Mouse (Mus musculus) cerebellum, adult 11-12 months (tissue): ENCODE data around the gene Zim1.

Experiments used
- DNase-seq: peaks from one replicate; pipeline ENCODE4 v3.0.0; 2022

The Zim1 gene

DNA sequence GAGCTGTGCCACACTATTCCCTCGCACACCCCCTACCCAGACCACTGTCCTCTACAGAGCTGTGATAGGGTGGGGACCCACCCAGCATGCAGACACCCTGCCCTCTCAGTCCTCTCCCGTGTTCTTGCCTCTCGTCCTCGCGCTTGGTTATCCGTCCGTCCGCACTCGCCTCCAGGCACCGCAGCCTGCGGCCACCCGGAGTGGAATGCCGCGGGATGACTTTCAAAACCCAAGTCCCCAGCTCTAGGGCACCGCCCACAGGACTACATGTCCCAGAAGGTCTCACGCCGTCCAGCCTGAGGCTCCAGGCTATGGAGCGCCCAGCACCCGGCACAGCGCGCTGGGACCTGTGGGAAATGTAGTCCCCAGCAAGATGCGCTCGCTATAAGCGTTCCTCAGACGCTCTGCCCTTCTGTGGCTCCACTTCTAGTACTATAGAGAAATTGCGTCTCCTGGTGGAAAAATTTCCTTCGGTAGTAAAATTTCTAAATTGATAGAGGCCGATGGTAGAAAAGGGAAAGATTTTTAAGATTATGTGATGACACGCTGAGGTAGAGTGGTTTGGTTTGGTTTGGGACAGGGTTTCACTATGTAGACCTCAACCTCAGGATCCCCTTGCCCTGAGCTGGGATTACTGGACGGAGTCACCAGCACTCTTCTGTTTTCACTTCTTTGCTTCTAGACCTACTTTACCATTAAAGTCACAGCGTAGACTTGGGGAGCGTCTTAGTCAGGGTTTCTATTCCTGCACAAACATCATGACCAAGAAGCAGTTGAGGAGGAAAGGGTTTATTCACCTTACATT is at the start of gene Zim1:
Zim1 (minus strand) TSS at position 210 of the 805 bp plus-strand sequence.
- peak; percentile 80 for DNase-seq

DNA sequence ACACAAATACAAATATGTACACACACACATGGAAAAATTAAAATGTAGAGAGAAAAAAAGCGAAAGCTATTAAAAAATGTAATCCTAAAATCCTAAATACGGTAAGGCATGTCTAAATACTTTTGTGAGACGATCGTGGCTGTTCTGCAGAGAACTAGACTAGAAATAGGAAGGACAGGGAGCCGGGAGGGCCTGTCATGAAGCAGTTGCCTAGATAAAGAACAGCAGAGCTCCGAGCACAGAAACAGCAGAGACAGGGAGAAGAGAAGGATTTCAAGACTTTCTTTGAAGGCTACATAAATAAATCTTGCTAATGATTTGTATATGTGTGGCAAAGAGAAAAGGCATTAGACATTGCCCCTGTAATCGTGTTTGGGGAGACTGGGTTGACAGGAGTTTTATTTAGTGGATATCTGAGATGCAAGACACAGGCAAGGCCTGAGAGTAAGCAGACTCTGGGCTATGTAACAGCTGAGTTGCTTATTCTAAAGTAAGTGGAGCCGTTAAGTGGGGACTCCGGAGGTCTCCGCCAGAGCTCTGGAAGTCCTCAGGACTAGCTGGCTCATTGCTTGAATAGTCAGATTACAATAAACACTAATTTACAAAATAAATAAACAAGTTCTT is 48.1 kb upstream of the Zim1 start:
- DNase-seq, result no peak

DNA sequence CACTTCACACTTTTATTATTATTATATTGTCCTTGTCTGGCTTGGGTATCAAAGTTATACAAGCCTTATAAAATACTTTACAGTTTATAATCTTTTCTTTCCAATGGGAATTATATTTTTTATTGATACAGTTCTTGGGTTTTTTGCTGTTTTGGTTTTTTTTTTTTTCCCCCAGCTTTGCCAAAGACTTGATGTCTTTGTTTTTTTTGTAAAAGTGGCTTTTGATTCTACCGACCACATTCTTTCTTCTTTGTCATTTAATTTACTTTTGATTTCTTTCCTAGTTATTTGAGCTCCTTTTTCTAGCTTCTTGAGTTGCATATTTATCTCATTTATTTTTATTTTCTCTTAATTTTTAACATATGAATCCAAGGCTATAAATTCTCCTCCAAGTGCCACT is 39.8 kb upstream of the Zim1 start:
- no peak for DNase-seq

- no peak for DNase-seq
Measured at GRCm38 (mm10) chr7:6731930-6732329, 35.7 kb upstream of the Zim1 start.

DNA sequence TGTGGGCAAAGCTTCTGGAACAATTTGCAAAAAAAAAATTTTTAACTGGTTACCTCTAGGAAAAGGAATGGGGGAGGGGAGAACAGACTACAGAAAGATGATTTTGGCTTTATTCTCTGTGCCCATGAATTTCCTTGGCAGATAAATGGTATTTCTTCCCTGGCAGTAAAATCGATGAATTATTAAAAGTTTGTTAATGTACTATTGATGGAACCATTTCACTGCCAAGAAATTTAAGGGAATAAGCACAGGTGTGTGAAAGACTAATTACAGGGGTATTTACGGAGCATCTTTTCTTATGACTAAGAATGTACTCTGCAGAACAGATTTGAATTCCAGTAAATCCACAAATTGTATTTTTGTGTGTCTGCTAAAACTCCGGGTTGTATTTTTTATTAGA is 35.1 kb upstream of the Zim1 start:
- no peak for DNase-seq

- peak; percentile 43 for DNase-seq
Measured at GRCm38 (mm10) chr7:6730801-6731200, 34.6 kb upstream of the Zim1 start.

GRCm38 (mm10) chr7:6730241-6730640 is 34.0 kb upstream of the Zim1 start, which contains the start of the genes Peg3 and Usp29:
Gene Peg3 (minus strand): TSS chr7:6730431.
Gene Usp29 (plus strand): TSS chr7:6730578.
- peak; percentile 96 for DNase-seq

- DNase-seq, result peak; percentile 98
Measured at GRCm38 (mm10) chr7:6729061-6729817, 33.0 kb upstream of the Zim1 start.

GRCm38 (mm10) chr7:6728263-6728931 is 32.1 kb upstream of the Zim1 start:
- peak; percentile 99 for DNase-seq

DNA sequence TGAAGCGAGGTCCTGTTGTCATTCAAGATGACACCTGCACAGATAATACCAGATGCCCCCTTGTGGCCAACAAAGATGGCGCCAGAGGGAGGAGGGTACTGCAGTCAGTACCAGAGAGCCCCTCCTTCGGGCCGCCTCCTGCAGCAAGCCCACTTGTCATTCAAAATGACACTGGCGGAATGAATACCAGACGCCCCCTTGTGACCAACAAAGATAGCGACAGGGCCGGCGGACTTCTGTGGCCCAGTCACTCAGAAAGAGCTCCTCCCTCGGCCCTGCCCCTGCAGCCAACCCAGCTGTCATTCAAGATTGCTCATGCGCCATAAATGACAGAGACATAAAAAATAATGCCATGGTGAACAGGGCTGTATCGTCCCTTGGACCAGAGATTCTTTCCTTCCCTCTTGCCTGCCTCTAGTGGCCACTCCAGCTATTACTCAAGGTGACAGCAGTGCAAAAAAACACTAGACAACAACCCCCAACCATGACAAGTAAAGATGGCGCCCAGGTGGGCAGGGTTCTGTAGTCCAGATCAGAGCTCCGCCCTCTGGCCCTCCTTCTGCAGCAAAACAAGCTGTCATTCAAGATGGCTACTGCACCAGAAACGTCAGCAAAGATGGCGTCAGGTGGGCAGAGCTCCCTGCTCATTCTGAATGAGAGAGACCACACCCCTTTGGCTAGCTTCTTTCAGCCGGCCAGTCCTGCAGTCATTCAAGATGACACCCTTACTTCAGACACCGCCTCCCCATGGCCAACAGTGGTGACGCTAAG is 31.3 kb upstream of the Zim1 start:
- peak; percentile 96 for DNase-seq

- no peak for DNase-seq
Measured at GRCm38 (mm10) chr7:6709396-6709795, 13.1 kb upstream of the Zim1 start.

DNA sequence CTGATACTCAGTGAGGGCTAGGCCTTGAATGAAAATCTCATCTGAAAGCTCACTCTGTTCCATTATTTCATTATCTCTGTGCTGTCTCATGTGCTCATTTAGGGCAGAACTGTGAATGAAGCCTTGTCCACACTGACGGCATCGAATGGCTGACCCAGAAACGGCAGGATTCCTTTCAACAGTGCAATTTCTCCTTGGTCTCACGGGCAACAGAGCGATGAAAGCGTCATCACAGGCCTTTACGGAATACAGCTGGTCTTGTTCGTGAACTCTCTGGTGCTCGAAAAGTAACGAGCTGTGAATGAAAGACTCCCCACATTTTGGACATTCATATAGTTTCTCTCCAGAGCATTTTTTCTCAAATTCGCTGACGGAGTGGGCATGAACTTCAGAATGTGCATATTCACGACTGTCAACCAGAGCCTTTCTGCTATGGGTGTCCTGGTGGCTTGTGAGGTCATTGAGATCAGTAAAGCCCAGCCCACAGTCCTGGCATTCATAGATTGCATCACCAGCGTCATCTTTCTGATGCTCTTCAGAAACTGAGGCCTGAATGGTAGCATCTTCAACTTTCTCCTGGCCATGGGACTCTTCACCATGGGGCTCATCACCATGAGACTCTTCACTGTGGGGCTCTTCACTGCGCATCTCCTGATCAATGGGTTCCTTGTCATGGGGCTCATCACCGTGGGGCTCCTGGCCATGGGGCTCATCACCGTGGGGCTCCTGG is 12.4 kb upstream of the Zim1 start:
- no peak for DNase-seq

DNA sequence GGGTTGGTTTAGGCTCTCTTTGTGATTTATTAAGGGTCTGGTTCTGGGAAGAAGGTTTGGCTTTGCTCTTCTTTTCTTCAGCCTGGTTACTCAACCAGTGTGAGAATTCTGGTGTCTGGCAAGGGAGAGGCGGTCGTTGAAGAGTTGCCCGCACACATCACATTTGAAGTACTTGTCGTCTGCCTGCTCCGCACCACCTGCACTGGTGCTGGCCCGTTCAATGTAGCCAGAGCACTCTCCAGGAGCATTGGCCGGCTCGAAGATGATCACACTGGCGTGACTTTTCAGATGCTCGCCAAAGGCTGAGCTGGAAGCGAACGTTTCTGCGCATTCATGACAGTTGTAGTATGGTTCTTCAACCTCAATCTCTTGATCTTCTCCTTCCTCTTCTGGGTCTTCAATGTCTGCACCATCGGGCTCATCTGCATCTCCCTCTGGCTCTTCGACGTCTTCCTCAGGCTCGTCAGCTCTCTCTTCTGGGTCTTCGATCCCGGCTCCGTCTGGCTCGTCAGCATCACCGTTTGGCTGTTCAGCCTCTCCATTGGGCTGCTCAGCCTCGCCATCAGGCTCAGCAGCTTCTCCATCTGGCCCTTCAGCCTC is 11.3 kb upstream of the Zim1 start:
- DNase-seq, result no peak

DNA sequence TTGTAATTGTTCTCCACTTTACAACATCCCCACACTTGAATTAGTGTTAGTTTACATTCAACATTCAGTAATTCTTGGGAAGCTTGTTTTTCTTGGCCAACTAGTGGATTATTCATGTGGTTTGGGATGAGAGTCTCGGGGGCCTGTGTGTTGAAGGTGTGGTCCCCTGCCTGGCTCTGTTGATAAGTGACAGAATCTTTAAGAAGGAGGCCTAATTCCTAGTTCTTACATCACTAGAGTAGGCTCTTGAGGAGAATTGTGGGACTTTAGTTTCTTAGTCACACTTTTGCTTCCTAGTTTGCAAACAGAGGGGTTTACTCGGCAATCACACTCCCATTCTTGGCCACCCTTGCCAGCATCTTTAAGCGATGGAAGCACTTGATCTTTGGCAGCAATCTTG is 3.0 kb upstream of the Zim1 start:
- no peak for DNase-seq

DNA sequence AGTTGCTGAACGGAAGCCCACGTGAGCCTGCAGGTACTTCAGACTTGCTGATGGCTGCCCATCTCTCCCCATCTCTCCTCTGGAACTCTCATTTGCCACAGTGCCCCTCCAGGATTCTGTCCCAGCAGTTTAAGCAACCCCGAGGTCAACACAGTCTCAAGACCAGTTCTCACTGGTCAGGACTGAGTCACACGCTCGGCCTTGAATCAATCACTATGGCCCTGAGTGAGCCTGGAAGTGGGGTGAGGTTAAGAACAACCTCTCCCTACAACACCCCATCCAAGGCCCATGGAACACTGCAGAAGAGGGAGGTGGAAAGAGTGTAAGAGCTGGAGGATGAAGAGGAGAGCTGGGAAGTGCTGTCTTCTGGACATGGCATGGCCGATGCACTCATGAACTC is 10.7 kb downstream of the Zim1 start:
- DNase-seq, result no peak

DNA sequence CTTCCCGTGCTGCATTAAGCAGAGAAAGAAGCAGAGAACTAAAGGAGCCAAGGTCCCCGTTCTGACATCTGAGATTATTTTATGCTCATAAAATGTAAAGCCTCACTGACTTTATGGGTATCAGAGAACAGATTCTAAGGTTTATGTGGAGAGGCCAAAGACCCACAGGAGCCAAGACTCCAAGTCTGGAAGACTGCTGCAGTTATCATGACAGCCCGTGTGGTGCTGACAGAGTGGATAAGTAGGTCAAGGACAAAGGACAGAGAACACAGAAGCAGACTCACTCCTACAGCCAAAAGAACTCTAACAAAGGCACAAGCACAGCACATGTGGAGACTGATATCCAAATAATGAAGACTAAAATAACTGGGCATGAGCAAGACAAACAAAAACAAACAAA is 29.5 kb downstream of the Zim1 start:
- DNase-seq, result no peak

GRCm38 (mm10) chr7:6663430-6663829 is 32.8 kb downstream of the Zim1 start:
- no peak for DNase-seq

DNA sequence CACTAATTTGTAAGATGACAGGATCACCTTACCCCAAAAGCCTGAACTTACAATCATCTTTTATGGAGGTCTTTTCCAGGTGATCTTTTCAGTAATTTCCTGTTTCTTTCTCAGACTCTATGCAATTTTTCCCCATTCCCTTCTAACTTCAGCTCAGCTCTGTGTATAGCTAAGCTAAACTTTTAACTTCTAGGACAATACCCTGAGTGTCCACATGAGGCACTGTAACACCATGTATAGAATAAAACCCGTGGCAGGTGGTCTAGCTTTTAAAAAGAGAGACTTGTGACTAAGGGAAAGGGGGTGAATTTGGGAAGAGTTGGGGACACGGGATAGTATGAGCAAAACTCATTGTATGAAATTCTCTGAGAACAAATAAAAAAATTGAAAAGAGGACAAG is 36.6 kb downstream of the Zim1 start:
- DNase-seq, result no peak

GRCm38 (mm10) chr7:6658606-6659005 is 37.6 kb downstream of the Zim1 start:
- DNase-seq, result no peak

- DNase-seq, result no peak
Measured at GRCm38 (mm10) chr7:6652151-6652550, 44.1 kb downstream of the Zim1 start.

- no peak for DNase-seq
Measured at GRCm38 (mm10) chr7:6651221-6651620, 45.0 kb downstream of the Zim1 start.
